Mouse (Mus musculus) C3H10T1/2 (cell line): ENCODE results near the gene Bglap2. TPM values are rescaled to one million over a fixed set of nuclear protein-coding genes. Genes with fewer than 3 reads are reported as not detected.

Source experiments
- polyA plus RNA-seq, 2 experiments: library from polyadenylated mRNA; unstranded; fragments of >200 nt; fragmentation: generic; extraction: Trizol; gene quantifications; one replicate each; pipeline ENCODE4 v1.2.1; 2012; ENCODE audit warnings: missing spikeins in 2 of 2

Gene Bglap2
- under 1 TPM; 0.18 to 0.38 TPM for polyA plus RNA-seq

GRCm38 (mm10) chr3:88378599-88378998, at the start of gene Bglap2:
Bglap2 (minus strand) TSS chr3:88378699.

GRCm38 (mm10) chr3:88424605-88425329, 46.3 kb upstream of the Bglap2 start, which contains the start of gene Slc25a44:
Slc25a44 (minus strand) TSS chr3:88425139.

GRCm38 (mm10) chr3:88409741-88410644, 31.5 kb upstream of the Bglap2 start, which contains the start of gene Pmf1:
Pmf1 (minus strand) TSS chr3:88410331.

GRCm38 (mm10) chr3:88384364-88384763, 5.9 kb upstream of the Bglap2 start, which contains the start of gene Bglap:
Bglap (minus strand) TSS chr3:88384464.

GRCm38 (mm10) chr3:88372643-88373042, 5.9 kb downstream of the Bglap2 start, which contains the start of gene Bglap3:
Bglap3 (minus strand) TSS chr3:88372743.

GRCm38 (mm10) chr3:88364337-88364736, 14.2 kb downstream of the Bglap2 start, which contains the start of gene Paqr6:
Paqr6 (plus strand) TSS chr3:88364584.

GRCm38 (mm10) chr3:88336058-88337013, 42.2 kb downstream of the Bglap2 start, which contains the start of the genes Tmem79 and Smg5:
Tmem79 (minus strand) TSS chr3:88336148.
Smg5 (plus strand) TSS chr3:88336260.

Other genes starting within 250 kb of the Bglap2 start
- gene Mef2d, start 236.3 kb downstream of the Bglap2 start, polyA plus RNA-seq = 10 to 100 TPM in 1 of 2 experiments, 1 to 10 TPM in 1; 7.3 to 18.8 TPM
- not detected for gene Rhbg, start 124.0 kb downstream of the Bglap2 start, polyA plus RNA-seq
- gene Gm38392, start 91.5 kb downstream of the Bglap2 start, polyA plus RNA-seq = not detected
- 1 to 10 TPM; 3.2 to 5.0 TPM for gene Tsacc, start 81.7 kb downstream of the Bglap2 start, polyA plus RNA-seq
- gene Cct3, start 81.6 kb downstream of the Bglap2 start, polyA plus RNA-seq = 100 to 1,000 TPM; 268 to 434 TPM
- gene Glmp, start 53.7 kb downstream of the Bglap2 start, polyA plus RNA-seq = 100 to 1,000 TPM; 246 to 254 TPM
- gene Tmem79, start 42.6 kb downstream of the Bglap2 start, polyA plus RNA-seq = 1 to 10 TPM; 1.5 to 2.2 TPM
- 10 to 100 TPM; 27.4 to 29.6 TPM for gene Smg5, start 42.4 kb downstream of the Bglap2 start, polyA plus RNA-seq
- gene Paqr6, start 14.1 kb downstream of the Bglap2 start, polyA plus RNA-seq = not detected
- gene Bglap3, start 6.0 kb downstream of the Bglap2 start, polyA plus RNA-seq = under 1 TPM; 0.14 to 0.27 TPM
- gene Bglap, start 5.8 kb upstream of the Bglap2 start, polyA plus RNA-seq = under 1 TPM; 0.22 to 0.27 TPM
- gene Pmf1, start 31.6 kb upstream of the Bglap2 start, polyA plus RNA-seq = 100 to 1,000 TPM; 110 to 188 TPM
- 10 to 100 TPM in 1 of 2 experiments, 1 to 10 TPM in 1; 7.9 to 21.7 TPM for gene Slc25a44, start 46.4 kb upstream of the Bglap2 start, polyA plus RNA-seq
- gene Sema4a, start 82.5 kb upstream of the Bglap2 start, polyA plus RNA-seq = 1 to 10 TPM in 1 of 2 experiments, under 1 TPM in 1; 0.44 to 2.2 TPM
- gene Lmna, start 131.3 kb upstream of the Bglap2 start, polyA plus RNA-seq = 1,000 to 10,000 TPM in 1 of 2 experiments, 100 to 1,000 TPM in 1; 785 to 1,633 TPM
- 10 to 100 TPM in 1 of 2 experiments, 1 to 10 TPM in 1; 1.7 to 18.5 TPM for gene Mex3a, start 153.7 kb upstream of the Bglap2 start, polyA plus RNA-seq
- gene Rab25, start 169.6 kb upstream of the Bglap2 start, polyA plus RNA-seq = under 1 TPM in 1 of 2 experiments, not detected in 1; 0.12 TPM
- 100 to 1,000 TPM in 1 of 2 experiments, 10 to 100 TPM in 1; 61.0 to 244 TPM for gene Lamtor2, start 174.4 kb upstream of the Bglap2 start, polyA plus RNA-seq
- gene Ubqln4, start 175.1 kb upstream of the Bglap2 start, polyA plus RNA-seq = 10 to 100 TPM; 21.9 to 24.2 TPM
- 100 to 1,000 TPM; 288 to 443 TPM for gene Ssr2, start 197.2 kb upstream of the Bglap2 start, polyA plus RNA-seq
- 10 to 100 TPM; 17.2 to 54.4 TPM for gene Arhgef2, start 227.3 kb upstream of the Bglap2 start, polyA plus RNA-seq